Mouse (Mus musculus): ENCODE results near the gene Gns. TPM values are rescaled to one million over a fixed set of nuclear protein-coding genes. Genes with fewer than 3 reads are reported as not detected.
"Not testable (repeated sequence)": the region's sequence is repeated elsewhere in the genome, so short reads cannot be mapped to it uniquely, and the experiment has no call there.

Gns gene
- 10 to 100 TPM; 77.8 to 80.3 TPM for total RNA-seq (2021)

GRCm38 (mm10) chr10:121364801-121365564, at the start of gene Gns:
TSS of gene Gns (plus strand) at chr10:121365090.
- DNase-seq: peak; percentile 79 to 84

- DNase-seq: no peak
These were observed 49.3 kb upstream of the Gns start for GRCm38 (mm10) chr10:121315321-121316283.

GRCm38 (mm10) chr10:121316361-121316760, 48.5 kb upstream of the Gns start:
- DNase-seq: no peak

- no peak for DNase-seq
These were observed 46.4 kb upstream of the Gns start for GRCm38 (mm10) chr10:121318397-121318950.

- no peak for DNase-seq
These were observed 41.4 kb upstream of the Gns start for GRCm38 (mm10) chr10:121323493-121323892.

GRCm38 (mm10) chr10:121326167-121326566, 38.7 kb upstream of the Gns start:
- no peak for DNase-seq

- no peak for DNase-seq
These were observed 35.3 kb upstream of the Gns start for GRCm38 (mm10) chr10:121329586-121329985.

GRCm38 (mm10) chr10:121330940-121331339, 34.0 kb upstream of the Gns start:
- DNase-seq: peak; percentile 48 to 69

GRCm38 (mm10) chr10:121334576-121334975, 30.3 kb upstream of the Gns start:
- peak; percentile 30 to 48 for DNase-seq

- DNase-seq: not testable (repeated sequence)
These were observed 28.4 kb upstream of the Gns start for GRCm38 (mm10) chr10:121336536-121336935.

GRCm38 (mm10) chr10:121340754-121341593, 23.9 kb upstream of the Gns start:
- no peak for DNase-seq

- no peak for DNase-seq
These were observed 22.6 kb upstream of the Gns start for GRCm38 (mm10) chr10:121342260-121342659.

GRCm38 (mm10) chr10:121343867-121344266, 21.0 kb upstream of the Gns start:
- no peak for DNase-seq

GRCm38 (mm10) chr10:121349244-121349643, 15.6 kb upstream of the Gns start:
- DNase-seq: no peak

GRCm38 (mm10) chr10:121350357-121351065, 14.4 kb upstream of the Gns start:
- no peak for DNase-seq

GRCm38 (mm10) chr10:121351066-121351581, 13.8 kb upstream of the Gns start, which contains the start of gene Tbc1d30:
TSS of gene Tbc1d30 (minus strand) at chr10:121351278.
- no peak for DNase-seq

GRCm38 (mm10) chr10:121351692-121352290, 13.1 kb upstream of the Gns start:
- DNase-seq: no peak

- no peak for DNase-seq
These were observed 4.5 kb upstream of the Gns start for GRCm38 (mm10) chr10:121360358-121360757.

GRCm38 (mm10) chr10:121363201-121363600, 1.7 kb upstream of the Gns start:
- no peak for DNase-seq

GRCm38 (mm10) chr10:121364306-121364705, 584 bp upstream of the Gns start:
- DNase-seq: no peak

Measured in layer of hippocampus, postnatal 36 days (tissue).